Mouse (Mus musculus): Measurements from ENCODE around the gene Coil.

DNA sequence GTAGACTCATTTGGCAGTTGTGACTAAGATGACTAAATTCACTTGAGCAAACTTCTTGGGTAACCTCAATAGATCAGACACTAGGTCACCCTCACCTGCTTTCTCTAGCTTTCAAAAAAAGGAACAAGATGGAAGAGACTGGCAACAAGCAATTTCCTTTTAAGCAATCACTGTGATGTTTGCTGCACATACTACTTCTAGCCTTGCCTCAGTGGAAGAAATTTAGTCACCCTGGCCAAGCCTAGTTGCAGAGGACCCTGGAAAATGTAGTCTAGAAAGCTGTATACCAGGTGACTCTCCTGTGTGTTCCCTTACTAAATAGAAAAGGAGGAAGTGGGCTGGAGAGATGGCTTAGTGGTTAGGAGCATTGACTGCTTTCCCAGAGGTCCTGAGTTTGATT lies 36.4 kb downstream of the Coil start:
- TF ChIP-seq ZNF384 (IDR thresholded peaks at IDR 0.05; ENCODE audit: low read depth, low read length) (no peak), HCFC1 (IDR thresholded peaks at IDR 0.05; ENCODE audit: borderline replicate concordance, insufficient read depth, low read length) (no peak), ZC3H11A (IDR thresholded peaks at IDR 0.05; ENCODE audit: borderline replicate concordance, low read depth, low read length) (no peak), CHD2 (IDR thresholded peaks at IDR 0.05; ENCODE audit: low read depth, low read length) (no peak), MAFK (IDR thresholded peaks at IDR 0.05; ENCODE audit: insufficient read depth, low read depth, low read length) (no peak)
